26 mouse cellular contexts compared by ENCODE assay signal in the genomic region with DNA sequence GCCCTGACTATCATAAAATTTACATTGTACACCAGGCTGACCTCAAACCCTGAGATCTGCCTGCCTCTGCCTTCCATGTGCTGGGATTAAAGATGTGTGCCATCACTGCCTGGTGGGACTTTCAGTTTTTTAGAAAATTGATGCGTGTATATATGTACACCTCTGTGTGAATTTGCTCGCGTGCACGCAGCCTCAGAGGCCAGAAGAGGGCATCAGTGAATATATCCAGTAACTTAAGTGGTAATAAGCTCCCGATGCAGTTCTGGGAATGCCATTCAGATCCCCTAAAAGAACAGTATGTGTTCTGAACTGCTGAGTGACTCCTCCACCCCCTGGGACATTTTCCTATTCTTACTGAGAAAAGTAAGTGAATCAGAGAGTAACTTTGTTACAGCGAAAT. TPM values are rescaled to one million over a fixed set of nuclear protein-coding genes. Genes with fewer than 3 reads are reported as not detected.
DNase-seq lines count a peak whose midpoint lies in the region; TF ChIP-seq lines count a peak whose summit lies in the region.
"Had no signal": no experiment of that assay in that cellular context is flagged by ENCODE, and none has a peak within 500 bp of the region (broad histone marks: within the 10 kb centered on the region; RNA-seq: fewer than 3 reads in every experiment).

No protein-coding gene starts in this region.

- TF ChIP-seq POLR2A in CH12.LX (IDR thresholded peaks at IDR 0.05; ENCODE audit: low read depth, low read length), result no peak

- H3K27me3 ChIP-seq in CH12.LX (replicated peaks), result no peaks in the 10 kb centered on the region
- H3K27me3 ChIP-seq: limb, embryonic 15.5 days had no signal

- no peak for DNase-seq in gastrocnemius, adult 2 months
- DNase-seq in gastrocnemius, adult 18-20 months (ENCODE audit: low spot score), result no peak
- no peak for DNase-seq in layer of hippocampus, adult 2 months (ENCODE audit: low spot score in 2 of 2)
- DNase-seq in layer of hippocampus, adult 18-20 months (ENCODE audit: low spot score in 2 of 2), result no peak
- DNase-seq in CH12.LX (ENCODE audit: extremely low read depth), result no peak
- peak; percentile 31 for DNase-seq in NIH3T3 (ENCODE audit: low read depth)
- no peak for DNase-seq in ovary, postnatal 36 days (ENCODE audit: low spot score)
- DNase-seq: adrenal gland, postnatal 14 days; cerebellum, adult 11 months; gastrocnemius, postnatal 14 days; layer of hippocampus, postnatal 36 days; lung, postnatal 36 days; right cerebral cortex, adult 18-20 months; thymus, postnatal 25 days had no signal

- peak; percentile 23 for TF ChIP-seq CTCF in gastrocnemius, adult 2 months (IDR thresholded peaks at IDR 0.05)
- peak; percentile 56 for TF ChIP-seq CTCF in layer of hippocampus, adult 2 months (conservative IDR thresholded peaks at IDR 0.05)
- peak in 1 of 2 experiments; percentile 25; a peak in 1 of 4 replicates for TF ChIP-seq CTCF in CH12.LX (conservative IDR thresholded peaks at IDR 0.05 in 1 of 2, IDR thresholded peaks at IDR 0.05 in 1 of 2; ENCODE audit: low read depth in 2 of 2, low read length in 2 of 2)

- TF ChIP-seq EP300 in CH12.LX (IDR thresholded peaks at IDR 0.05; ENCODE audit: low read length), result no peak

- no peak for TF ChIP-seq RAD21 in CH12.LX (IDR thresholded peaks at IDR 0.05; ENCODE audit: low read depth, low read length)

- in situ Hi-C loops in CH12.LX (cut with MboI; ENCODE audit: low pct_ligation_motif_present, low pct_unique_long_range_greater_than_20kb, low sequenced_read_pairs), result loop anchor here (25.0 kb wide), 2 partner anchors 603 to 778 kb away; no protein-coding TSS in a partner anchor

- H3K27ac ChIP-seq in gastrocnemius, adult 2 months, result no peak overlapping the region
- no peak overlapping the region for H3K27ac ChIP-seq in layer of hippocampus, adult 2 months
- H3K27ac ChIP-seq in CH12.LX (ENCODE audit: insufficient read depth, low read depth), result no peak overlapping the region
- H3K27ac ChIP-seq: forebrain, embryonic 12.5 days; hindbrain, embryonic 13.5 days; intestine, embryonic 15.5 days; kidney, embryonic 15.5 days; limb, embryonic 15.5 days; liver, embryonic 15.5 days had no signal

- peaks cover 0 to 4% of the 10 kb centered on the region in 2 experiments; a peak in 1 of 4 replicates for H3K4me1 ChIP-seq in CH12.LX (ENCODE audit: control insufficient read depth in 1 of 2, insufficient read depth in 2 of 2)
- H3K4me1 ChIP-seq: forebrain, embryonic 12.5 days; hindbrain, embryonic 13.5 days; intestine, embryonic 15.5 days; kidney, embryonic 15.5 days; limb, embryonic 15.5 days; liver, embryonic 15.5 days had no signal

- intact Hi-C loops in gastrocnemius, adult 2 months (cut with DNase I), result no loop called here

- no peaks in the 10 kb centered on the region for H3K9me3 ChIP-seq in CH12.LX (replicated peaks; ENCODE audit: low read length)
- H3K9me3 ChIP-seq: forebrain, embryonic 12.5 days; G1E; hindbrain, embryonic 13.5 days; intestine, embryonic 15.5 days; kidney, embryonic 15.5 days; limb, embryonic 15.5 days; liver, embryonic 15.5 days had no signal

- H3K9ac ChIP-seq in CH12.LX (ENCODE audit: insufficient read depth, low read depth), result no peak overlapping the region
- H3K9ac ChIP-seq: forebrain, embryonic 12.5 days; hindbrain, embryonic 13.5 days; intestine, embryonic 15.5 days; kidney, embryonic 15.5 days; limb, embryonic 15.5 days; liver, embryonic 15.5 days had no signal

- H3K36me3 ChIP-seq in CH12.LX (replicated peaks in 1 of 2; ENCODE audit: control insufficient read depth in 1 of 2, insufficient read depth in 1 of 2, low read length in 1 of 2), result no peaks in the 10 kb centered on the region
- H3K36me3 ChIP-seq: forebrain, embryonic 12.5 days; G1E; hindbrain, embryonic 13.5 days; intestine, embryonic 15.5 days; kidney, embryonic 15.5 days; limb, embryonic 15.5 days; liver, embryonic 15.5 days had no signal

- H3K79me2 ChIP-seq in CH12.LX (replicated peaks; ENCODE audit: control insufficient read depth, extremely low read depth, insufficient read depth, poor library complexity, severe bottlenecking), result no peaks in the 10 kb centered on the region

- dilution Hi-C loops in CH12.LX (cut with MboI; ENCODE audit: extremely low pct_ligation_motif_present, extremely low pct_unique_long_range_greater_than_20kb, low sequenced_read_pairs), result no loop called here

- H3K4me3 ChIP-seq in gastrocnemius, adult 2 months, result no peak overlapping the region
- H3K4me3 ChIP-seq in layer of hippocampus, adult 2 months, result no peak overlapping the region
- H3K4me3 ChIP-seq in CH12.LX (replicated peaks in 1 of 3; ENCODE audit: low read depth in 2 of 3, low read length in 2 of 3, poor library complexity in 1 of 3), result no peak overlapping the region
- H3K4me3 ChIP-seq: forebrain, embryonic 12.5 days; hindbrain, embryonic 13.5 days; intestine, embryonic 15.5 days; kidney, embryonic 15.5 days; limb, embryonic 15.5 days; liver, embryonic 15.5 days had no signal

- H3K4me2 ChIP-seq in CH12.LX (ENCODE audit: insufficient read depth, low read depth, poor library complexity, severe bottlenecking), result no peak overlapping the region
- H3K4me2 ChIP-seq: forebrain, embryonic 12.5 days; hindbrain, embryonic 13.5 days; intestine, embryonic 15.5 days; kidney, embryonic 15.5 days; limb, embryonic 15.5 days; liver, embryonic 15.5 days had no signal

TF ChIP-seq in CH12.LX, 34 proteins besides CTCF, POLR2A, EP300 and RAD21:
- TF ChIP-seq ZKSCAN1 (IDR thresholded peaks at IDR 0.05; ENCODE audit: borderline replicate concordance, low read depth, low read length) (no peak), SMC3 (IDR thresholded peaks at IDR 0.05; ENCODE audit: low read depth, low read length) (peak; percentile 16)

RNA-seq across cellular contexts. Expression of a gene that starts 8.2 kb away (rescaled TPM):
- not detected for total RNA-seq in gastrocnemius, adult 2 months (2021)
- total RNA-seq in gastrocnemius, adult 18-20 months (2021), result not detected
- 1 to 10 TPM; 4.3 to 6.1 TPM for total RNA-seq in layer of hippocampus, adult 2 months (2021)
- total RNA-seq in layer of hippocampus, adult 18-20 months (2021), result 1 to 10 TPM; 6.1 TPM
- total RNA-seq in CH12.LX (2012; rRNA removed), result not detected in 2 replicates
- total RNA-seq in CH12.LX (2014; rRNA removed), result not detected in 2 replicates
- not detected in 2 replicates for polyA plus RNA-seq in CH12.LX (2012; ENCODE audit: insufficient read length, low read depth)
- total RNA-seq: G1E; gastrocnemius, postnatal 14 days; megakaryocyte-erythroid progenitor cell, adult 5-6 weeks; monocyte, adult 5-6 weeks had no signal
- polyA plus RNA-seq: G1E; liver, embryonic 15.5 days had no signal

RNA-seq across cellular contexts. Expression of a gene that starts 26.9 kb away (rescaled TPM):
- not detected for total RNA-seq in gastrocnemius, adult 2 months (2021)
- not detected for total RNA-seq in gastrocnemius, adult 18-20 months (2021)
- total RNA-seq in layer of hippocampus, adult 2 months (2021), result 1 to 10 TPM; 7.5 to 8.5 TPM
- total RNA-seq in layer of hippocampus, adult 18-20 months (2021), result 1 to 10 TPM; 7.5 to 9.1 TPM
- total RNA-seq in CH12.LX (2012; rRNA removed) (not detected in 2 replicates), CH12.LX (2014; rRNA removed) (not detected in 2 replicates)
- polyA plus RNA-seq in CH12.LX (2012; ENCODE audit: insufficient read length, low read depth), result not detected in 2 replicates
- total RNA-seq: adrenal gland, postnatal 14 days; gastrocnemius, postnatal 14 days; heart, adult 8-10 months; megakaryocyte-erythroid progenitor cell, adult 5-6 weeks; monocyte, adult 5-6 weeks had no signal
- polyA plus RNA-seq: G1E; heart, embryonic 16.5 days; hindbrain, embryonic 13.5 days; kidney, embryonic 15.5 days; liver, embryonic 15.5 days; neural tube, embryonic 11.5 days had no signal

Comparison
In these comparisons a context has a peak if more than half of its experiments do, and no peak if none do; other contexts are left out.
1. RNA of a gene that starts 8.2 kb away (total RNA-seq): 4.3 to 6.1 TPM in layer of hippocampus, adult 2 months and 6.1 TPM in layer of hippocampus, adult 18-20 months; not detected in gastrocnemius, adult 2 months, not detected in gastrocnemius, adult 18-20 months and not detected in CH12.LX; every median in the first group is over 4 times any median in the second.
2. RNA of a gene that starts 26.9 kb away (total RNA-seq): 7.5 to 9.1 TPM in layer of hippocampus, adult 18-20 months and 7.5 to 8.5 TPM in layer of hippocampus, adult 2 months; not detected in gastrocnemius, adult 2 months, not detected in gastrocnemius, adult 18-20 months and not detected in CH12.LX; every median in the first group is over 4 times any median in the second.